In the genomic region with DNA sequence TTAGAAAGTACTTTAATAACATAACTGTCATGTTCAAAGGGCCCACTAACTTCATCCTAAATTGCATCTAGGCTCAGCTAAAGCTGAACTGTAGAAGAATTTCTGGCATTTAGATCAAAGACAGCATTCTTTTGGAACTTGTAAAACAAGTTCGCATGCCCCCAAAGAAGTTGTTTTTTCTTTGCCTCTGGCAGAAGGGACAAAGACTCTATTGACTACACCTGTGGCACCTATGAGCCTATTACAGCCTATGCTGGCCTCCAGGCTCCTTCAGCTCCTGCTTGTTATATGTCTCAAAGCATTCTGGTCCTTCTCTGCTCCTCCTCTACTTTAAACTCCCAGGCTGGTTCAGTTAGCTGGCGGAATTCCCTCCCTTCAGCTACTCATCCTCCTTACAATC, we compare ENCODE assay signal across 20 mouse cellular contexts.
DNase-seq lines count a peak whose midpoint lies in the region; ATAC-seq and TF ChIP-seq lines count a peak whose summit lies in the region.
"Had no signal": no experiment of that assay in that cellular context is flagged by ENCODE, and none has a peak within 500 bp of the region (broad histone marks: within the 10 kb centered on the region; RNA-seq: fewer than 3 reads in every experiment).

No protein-coding gene starts in this region.

- H3K9me3 ChIP-seq in kidney, embryonic 16.5 days (ENCODE audit: low read length) = peaks cover 3% of the 10 kb centered on the region; the same call in 1 of the 2 replicates
- no peaks in the 10 kb centered on the region for H3K9me3 ChIP-seq in lung, embryonic 16.5 days (ENCODE audit: control insufficient read depth, low read length)
- no peaks in the 10 kb centered on the region for H3K9me3 ChIP-seq in embryonic facial prominence, embryonic 14.5 days (ENCODE audit: control insufficient read depth, low read length)
- no peaks in the 10 kb centered on the region for H3K9me3 ChIP-seq in limb, embryonic 14.5 days (ENCODE audit: control insufficient read depth, low read length)
- no peaks in the 10 kb centered on the region for H3K9me3 ChIP-seq in liver, embryonic 11.5 days (ENCODE audit: control insufficient read depth, low read length)
- H3K9me3 ChIP-seq: embryonic facial prominence, embryonic 12.5 days; forebrain, embryonic 13.5 days; heart, embryonic 10.5 days; heart, embryonic 15.5 days; hindbrain, embryonic 10.5 days; hindbrain, embryonic 15.5 days had no signal

- no peak overlapping the region for H3K4me3 ChIP-seq in kidney, embryonic 16.5 days (ENCODE audit: low read length)
- 0 out of 2 replicates have a peak overlapping the region, but pooled peaks have one; percentile 8 for H3K4me3 ChIP-seq in lung, embryonic 16.5 days (ENCODE audit: low read length)
- no peak overlapping the region for H3K4me3 ChIP-seq in embryonic facial prominence, embryonic 14.5 days (ENCODE audit: low read depth, low read length)
- no peak overlapping the region for H3K4me3 ChIP-seq in limb, embryonic 14.5 days (replicated peaks; ENCODE audit: low read length)
- no peak overlapping the region for H3K4me3 ChIP-seq in liver, embryonic 11.5 days (ENCODE audit: low read depth, low read length)
- H3K4me3 ChIP-seq: embryonic facial prominence, embryonic 12.5 days; forebrain, embryonic 13.5 days; gastrocnemius, adult 2 months; heart, embryonic 10.5 days; heart, embryonic 15.5 days; hindbrain, embryonic 10.5 days; hindbrain, embryonic 15.5 days had no signal

- 50% methylated on average over 2 of the region's 2 CpGs for WGBS in kidney, embryonic 16.5 days
- 23% methylated on average over 2 of the region's 2 CpGs for WGBS in lung, embryonic 16.5 days
- WGBS in embryonic facial prominence, embryonic 14.5 days = 27% methylated on average over 2 of the region's 2 CpGs
- 13% methylated on average over 2 of the region's 2 CpGs for WGBS in limb, embryonic 14.5 days
- WGBS in liver, embryonic 11.5 days = 61% methylated on average over 2 of the region's 2 CpGs

- no peak overlapping the region for H3K27ac ChIP-seq in kidney, embryonic 16.5 days (ENCODE audit: low read length)
- peak overlapping the region; percentile 43 for H3K27ac ChIP-seq in lung, embryonic 16.5 days (ENCODE audit: low read length)
- no peak overlapping the region for H3K27ac ChIP-seq in embryonic facial prominence, embryonic 14.5 days (replicated peaks; ENCODE audit: low read depth, low read length)
- no peak overlapping the region for H3K27ac ChIP-seq in limb, embryonic 14.5 days (replicated peaks; ENCODE audit: low read depth, low read length)
- H3K27ac ChIP-seq in liver, embryonic 11.5 days (ENCODE audit: low read depth, low read length) = no peak overlapping the region
- H3K27ac ChIP-seq: embryonic facial prominence, embryonic 12.5 days; forebrain, embryonic 13.5 days; gastrocnemius, adult 2 months; heart, embryonic 10.5 days; heart, embryonic 15.5 days; hindbrain, embryonic 10.5 days; hindbrain, embryonic 15.5 days had no signal

- H3K27me3 ChIP-seq in kidney, embryonic 16.5 days (ENCODE audit: insufficient read depth, low read length) = no peaks in the 10 kb centered on the region
- H3K27me3 ChIP-seq in lung, embryonic 16.5 days (ENCODE audit: control insufficient read depth, insufficient read depth, low read depth, low read length) = no peaks in the 10 kb centered on the region
- H3K27me3 ChIP-seq in embryonic facial prominence, embryonic 14.5 days (replicated peaks; ENCODE audit: control insufficient read depth, insufficient read depth, low read length) = no peaks in the 10 kb centered on the region
- no peaks in the 10 kb centered on the region for H3K27me3 ChIP-seq in limb, embryonic 14.5 days (ENCODE audit: control insufficient read depth, insufficient read depth, low read length)
- no peaks in the 10 kb centered on the region for H3K27me3 ChIP-seq in liver, embryonic 11.5 days (replicated peaks; ENCODE audit: control insufficient read depth, insufficient read depth, low read length)
- H3K27me3 ChIP-seq: embryonic facial prominence, embryonic 12.5 days; forebrain, embryonic 13.5 days; heart, embryonic 15.5 days; hindbrain, embryonic 15.5 days had no signal

- DNase-seq in kidney, adult 18-20 months = no peak
- DNase-seq in lung, postnatal 25 days (ENCODE audit: low spot score) = no peak
- DNase-seq in embryonic facial prominence, embryonic 14.5 days (ENCODE audit: low spot score) = peak; percentile 62
- peak; percentile 59 for DNase-seq in limb, embryonic 14.5 days (ENCODE audit: low spot score)
- DNase-seq in liver, embryonic 11.5 days (ENCODE audit: low spot score) = no peak
- no peak for DNase-seq in urinary bladder, adult 2 months (ENCODE audit: low spot score)
- DNase-seq: cerebellum, adult 11 months; cerebellum, adult 8-10 months; forebrain, postnatal 0 days; gastrocnemius, adult 2 months; gastrocnemius, postnatal 25 days; heart, adult 18-20 months had no signal

- peak; percentile 74 for ATAC-seq in kidney, embryonic 16.5 days (ENCODE audit: low FRiP score, low TSS enrichment)
- peak; percentile 87 for ATAC-seq in lung, embryonic 16.5 days (ENCODE audit: low read depth)
- ATAC-seq in embryonic facial prominence, embryonic 14.5 days (ENCODE audit: low read depth) = peak; percentile 79; the same call in 1 of the 2 replicates
- no peak for ATAC-seq in limb, embryonic 14.5 days (ENCODE audit: low FRiP score, low read depth)
- ATAC-seq in liver, embryonic 11.5 days (replicated peaks; ENCODE audit: low FRiP score) = no peak
- ATAC-seq: forebrain, postnatal 0 days had no signal

- no peak overlapping the region for H3K4me2 ChIP-seq in kidney, embryonic 16.5 days (replicated peaks; ENCODE audit: low read depth, low read length)
- peak overlapping the region; percentile 36 for H3K4me2 ChIP-seq in lung, embryonic 16.5 days (ENCODE audit: low read depth, low read length)
- no peak overlapping the region; the same call in 1 of the 2 replicates for H3K4me2 ChIP-seq in embryonic facial prominence, embryonic 14.5 days (ENCODE audit: low read depth, low read length)
- H3K4me2 ChIP-seq in limb, embryonic 14.5 days (replicated peaks; ENCODE audit: low read depth, low read length, severe bottlenecking) = no peak overlapping the region; the same call in 1 of the 2 replicates
- no peak overlapping the region for H3K4me2 ChIP-seq in liver, embryonic 11.5 days
- H3K4me2 ChIP-seq: embryonic facial prominence, embryonic 12.5 days; forebrain, embryonic 13.5 days; heart, embryonic 15.5 days; hindbrain, embryonic 15.5 days had no signal

- H3K36me3 ChIP-seq in kidney, embryonic 16.5 days (ENCODE audit: insufficient read depth, low read length) = no peaks in the 10 kb centered on the region
- no peaks in the 10 kb centered on the region for H3K36me3 ChIP-seq in lung, embryonic 16.5 days (ENCODE audit: control insufficient read depth, insufficient read depth, low read length)
- no peaks in the 10 kb centered on the region for H3K36me3 ChIP-seq in embryonic facial prominence, embryonic 14.5 days (ENCODE audit: control insufficient read depth, insufficient read depth, low read length)
- H3K36me3 ChIP-seq in limb, embryonic 14.5 days (ENCODE audit: control insufficient read depth, insufficient read depth, low read length) = no peaks in the 10 kb centered on the region
- no peaks in the 10 kb centered on the region for H3K36me3 ChIP-seq in liver, embryonic 11.5 days (ENCODE audit: control insufficient read depth, insufficient read depth, low read length)
- H3K36me3 ChIP-seq: embryonic facial prominence, embryonic 12.5 days; heart, embryonic 10.5 days; heart, embryonic 15.5 days; hindbrain, embryonic 10.5 days; hindbrain, embryonic 15.5 days had no signal

- H3K4me1 ChIP-seq in kidney, embryonic 16.5 days (ENCODE audit: insufficient read depth, low read length) = 0 out of 2 replicates have a peak, but pooled peaks cover 4% of the 10 kb centered on the region
- no peaks in the 10 kb centered on the region for H3K4me1 ChIP-seq in lung, embryonic 16.5 days (replicated peaks; ENCODE audit: control insufficient read depth, insufficient read depth, low read length)
- no peaks in the 10 kb centered on the region for H3K4me1 ChIP-seq in embryonic facial prominence, embryonic 14.5 days (ENCODE audit: control insufficient read depth, insufficient read depth, low read length)
- H3K4me1 ChIP-seq in limb, embryonic 14.5 days (ENCODE audit: control insufficient read depth, insufficient read depth, low read length) = peaks cover 12% of the 10 kb centered on the region
- no peaks in the 10 kb centered on the region for H3K4me1 ChIP-seq in liver, embryonic 11.5 days (replicated peaks; ENCODE audit: control insufficient read depth, insufficient read depth, low read length)
- H3K4me1 ChIP-seq: embryonic facial prominence, embryonic 12.5 days; forebrain, embryonic 13.5 days; heart, embryonic 10.5 days; heart, embryonic 15.5 days; hindbrain, embryonic 10.5 days; hindbrain, embryonic 15.5 days had no signal

- TF ChIP-seq POLR2A in limb, embryonic 14.5 days (IDR thresholded peaks at IDR 0.05; ENCODE audit: borderline replicate concordance, extremely low read depth, insufficient read depth, insufficient read length) = no peak

- H3K9ac ChIP-seq in kidney, embryonic 16.5 days (replicated peaks; ENCODE audit: low read length) = no peak overlapping the region
- no peak overlapping the region; the same call in 1 of the 2 replicates for H3K9ac ChIP-seq in lung, embryonic 16.5 days (ENCODE audit: low read length)
- H3K9ac ChIP-seq in embryonic facial prominence, embryonic 14.5 days (ENCODE audit: low read depth, low read length) = no peak overlapping the region
- H3K9ac ChIP-seq in limb, embryonic 14.5 days (ENCODE audit: low read depth, low read length, severe bottlenecking) = no peak overlapping the region
- no peak overlapping the region for H3K9ac ChIP-seq in liver, embryonic 11.5 days (ENCODE audit: low read depth, low read length)
- H3K9ac ChIP-seq: embryonic facial prominence, embryonic 12.5 days; forebrain, embryonic 13.5 days; forebrain, postnatal 0 days; heart, embryonic 15.5 days; hindbrain, embryonic 15.5 days had no signal

Comparison
In these comparisons a context has a peak if more than half of its experiments do, and no peak if none do; other contexts are left out.
1. ATAC-seq: peak in kidney, embryonic 16.5 days (single experiment), lung, embryonic 16.5 days (single experiment) and embryonic facial prominence, embryonic 14.5 days (single experiment); none in limb, embryonic 14.5 days (single experiment) and liver, embryonic 11.5 days (single experiment).
2. DNase-seq: peak in embryonic facial prominence, embryonic 14.5 days (single experiment) and limb, embryonic 14.5 days (single experiment); none in kidney, adult 18-20 months (single experiment), lung, postnatal 25 days (single experiment), liver, embryonic 11.5 days (single experiment) and urinary bladder, adult 2 months (single experiment).